Mouse (Mus musculus) myocyte (in vitro differentiated cells): Measurements from ENCODE around the gene Nmnat3. TPM values are rescaled to one million over a fixed set of nuclear protein-coding genes. Genes with fewer than 3 reads are reported as not detected.

Experiments
- H3K27me3 ChIP-seq: one replicate; pipeline ENCODE4 v1.6.1; 2011; ENCODE audit not compliant: control insufficient read depth, insufficient read depth, insufficient read length
- H3K36me3 ChIP-seq: one replicate; pipeline ENCODE4 v1.6.1; 2011; ENCODE audit not compliant: control insufficient read depth, insufficient read depth
- H3K4me2 ChIP-seq: one replicate; pipeline ENCODE4 v1.6.1; 2011; ENCODE audit warnings: low read depth, control low read depth
- H3K4me3 ChIP-seq: one replicate; pipeline ENCODE4 v1.5.1; 2011; ENCODE audit warnings: mild to moderate bottlenecking, control low read depth, moderate library complexity
- H3K79me2 ChIP-seq: one replicate; pipeline ENCODE4 v1.6.1; 2011; ENCODE audit not compliant: control insufficient read depth, insufficient read depth
- H3ac ChIP-seq: one replicate; pipeline ENCODE4 v1.6.1; 2011; ENCODE audit not compliant: control insufficient read depth, insufficient read length
- CEBPB ChIP-seq: IDR thresholded peaks from 2 replicates; pipeline ENCODE4 v1.6.1; 2011; ENCODE audit warnings: mild to moderate bottlenecking, moderate library complexity; ENCODE audit not compliant: poor library complexity, insufficient read depth, severe bottlenecking
- E2F4 ChIP-seq: IDR thresholded peaks from one replicate; pipeline ENCODE4 v1.6.1; 2011; ENCODE audit warnings: mild to moderate bottlenecking, control low read depth, moderate library complexity; ENCODE audit not compliant: insufficient read depth
- MAX ChIP-seq: IDR thresholded peaks from one replicate; pipeline ENCODE4 v1.6.1; 2011; ENCODE audit warnings: low read depth, mild to moderate bottlenecking, control low read depth
- MYOD1 ChIP-seq, 3 experiments: IDR thresholded peaks; one replicate each; pipeline ENCODE4 v1.6.1; 2011; ENCODE audit warnings: control low read depth in 2 of 3, low read depth in 2 of 3, mild to moderate bottlenecking in 2 of 3, moderate library complexity in 1 of 3; ENCODE audit not compliant: insufficient read length in 2 of 3, control insufficient read depth in 1 of 3
- MYOG ChIP-seq, 3 experiments: IDR thresholded peaks; one replicate each; pipeline ENCODE4 v1.6.1; 2011; ENCODE audit warnings: control low read depth in 2 of 3, low read depth in 2 of 3, mild to moderate bottlenecking in 2 of 3; ENCODE audit not compliant: insufficient read length in 2 of 3, control insufficient read depth in 1 of 3, insufficient read depth in 1 of 3
- POLR2A ChIP-seq: IDR thresholded peaks from one replicate; pipeline ENCODE4 v1.6.1; 2011; ENCODE audit warnings: low read depth, mild to moderate bottlenecking, control low read depth, moderate library complexity; ENCODE audit not compliant: insufficient read length
- POLR2AphosphoS2 ChIP-seq: IDR thresholded peaks from one replicate; pipeline ENCODE4 v1.6.1; 2011; ENCODE audit warnings: low read depth, control low read depth; ENCODE audit not compliant: insufficient read length
- REST ChIP-seq: IDR thresholded peaks from one replicate; pipeline ENCODE4 v1.6.1; 2011; ENCODE audit warnings: mild to moderate bottlenecking, control low read depth, moderate library complexity; ENCODE audit not compliant: insufficient read depth, insufficient read length
- SRF ChIP-seq: IDR thresholded peaks from one replicate; pipeline ENCODE4 v1.6.1; 2011; ENCODE audit warnings: low read depth; ENCODE audit not compliant: control insufficient read depth, insufficient read length
- TCF12 ChIP-seq: IDR thresholded peaks from one replicate; pipeline ENCODE4 v1.6.1; 2011; ENCODE audit warnings: mild to moderate bottlenecking, control low read depth; ENCODE audit not compliant: poor library complexity, insufficient read depth, severe bottlenecking
- TCF3 ChIP-seq: IDR thresholded peaks from one replicate; pipeline ENCODE4 v1.6.1; 2011; ENCODE audit warnings: low read depth, control low read depth; ENCODE audit not compliant: insufficient read length
- USF1 ChIP-seq: IDR thresholded peaks from one replicate; pipeline ENCODE4 v1.6.1; 2011; ENCODE audit warnings: low read depth, mild to moderate bottlenecking, control low read depth, moderate library complexity
- polyA plus RNA-seq: library from polyadenylated mRNA; unstranded; fragments of >200 nt; fragmentation: generic; extraction: Trizol; gene quantifications from one replicate; pipeline ENCODE4 v1.2.1, GENCODE M21; 2012; ENCODE audit warnings: missing spikeins

Nmnat3 gene
- polyA plus RNA-seq, 1 experiment: 1.3 TPM

DNA sequence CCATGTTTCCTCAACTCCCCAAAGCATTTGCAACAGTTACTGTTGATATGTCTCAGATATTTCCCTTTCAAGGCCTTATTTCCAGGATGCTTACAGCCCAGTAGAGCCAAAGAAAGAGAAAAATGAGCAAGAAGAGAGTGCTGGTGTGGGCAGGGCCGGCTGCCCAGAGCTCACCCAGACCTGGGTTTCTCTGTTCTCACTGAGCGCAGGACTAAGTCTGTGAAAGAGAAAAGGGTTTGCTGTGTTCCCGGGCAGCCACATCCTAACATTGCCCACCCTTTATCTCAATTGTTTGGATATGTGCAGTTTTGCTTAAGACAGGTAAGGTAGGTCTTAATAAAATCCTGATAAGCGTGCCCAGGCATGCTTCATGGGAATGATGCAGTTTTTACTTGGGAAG is 92.5 kb downstream of the Nmnat3 start:
- H3K4me3 ChIP-seq: no peak overlapping the region
- H3K27me3 ChIP-seq: no peaks in the 10 kb centered on the region
- no peaks in the 10 kb centered on the region for H3K36me3 ChIP-seq
- H3ac ChIP-seq: no peak overlapping the region
- H3K79me2 ChIP-seq: no peaks in the 10 kb centered on the region
- no peak overlapping the region for H3K4me2 ChIP-seq
- no peak for TF ChIP-seq E2F4
- no peak for TF ChIP-seq MYOD1 (IDR thresholded peaks at IDR 0.05; ENCODE audit: control insufficient read depth in 1 of 3, insufficient read length in 2 of 3, low read depth in 2 of 3)
- no peak for TF ChIP-seq MAX
- no peak for TF ChIP-seq CEBPB
- no peak for TF ChIP-seq POLR2AphosphoS2
- no peak for TF ChIP-seq TCF12
- TF ChIP-seq USF1: no peak
- TF ChIP-seq SRF: no peak

- TF ChIP-seq MYOG (IDR thresholded peaks at IDR 0.05; ENCODE audit: control insufficient read depth in 1 of 3, insufficient read depth in 1 of 3, insufficient read length in 2 of 3, low read depth in 2 of 3): no peak
- TF ChIP-seq CEBPB: no peak
- no peak for TF ChIP-seq USF1
- TF ChIP-seq POLR2AphosphoS2: no peak
- TF ChIP-seq MYOD1 (IDR thresholded peaks at IDR 0.05; ENCODE audit: control insufficient read depth in 1 of 3, insufficient read length in 2 of 3, low read depth in 2 of 3): no peak
- TF ChIP-seq TCF12: no peak
- no peak for TF ChIP-seq E2F4
- no peak for TF ChIP-seq MAX
- TF ChIP-seq POLR2A: no peak
- TF ChIP-seq TCF3: no peak
- TF ChIP-seq REST: no peak
- no peak for TF ChIP-seq SRF
- no peak overlapping the region for H3K4me2 ChIP-seq
- H3K36me3 ChIP-seq: no peaks in the 10 kb centered on the region
- H3ac ChIP-seq: no peak overlapping the region
- H3K79me2 ChIP-seq: no peaks in the 10 kb centered on the region
- no peaks in the 10 kb centered on the region for H3K27me3 ChIP-seq
- H3K4me3 ChIP-seq: no peak overlapping the region
Observed at GRCm38 (mm10) chr9:98380593-98380992, 93.4 kb downstream of the Nmnat3 start.

DNA sequence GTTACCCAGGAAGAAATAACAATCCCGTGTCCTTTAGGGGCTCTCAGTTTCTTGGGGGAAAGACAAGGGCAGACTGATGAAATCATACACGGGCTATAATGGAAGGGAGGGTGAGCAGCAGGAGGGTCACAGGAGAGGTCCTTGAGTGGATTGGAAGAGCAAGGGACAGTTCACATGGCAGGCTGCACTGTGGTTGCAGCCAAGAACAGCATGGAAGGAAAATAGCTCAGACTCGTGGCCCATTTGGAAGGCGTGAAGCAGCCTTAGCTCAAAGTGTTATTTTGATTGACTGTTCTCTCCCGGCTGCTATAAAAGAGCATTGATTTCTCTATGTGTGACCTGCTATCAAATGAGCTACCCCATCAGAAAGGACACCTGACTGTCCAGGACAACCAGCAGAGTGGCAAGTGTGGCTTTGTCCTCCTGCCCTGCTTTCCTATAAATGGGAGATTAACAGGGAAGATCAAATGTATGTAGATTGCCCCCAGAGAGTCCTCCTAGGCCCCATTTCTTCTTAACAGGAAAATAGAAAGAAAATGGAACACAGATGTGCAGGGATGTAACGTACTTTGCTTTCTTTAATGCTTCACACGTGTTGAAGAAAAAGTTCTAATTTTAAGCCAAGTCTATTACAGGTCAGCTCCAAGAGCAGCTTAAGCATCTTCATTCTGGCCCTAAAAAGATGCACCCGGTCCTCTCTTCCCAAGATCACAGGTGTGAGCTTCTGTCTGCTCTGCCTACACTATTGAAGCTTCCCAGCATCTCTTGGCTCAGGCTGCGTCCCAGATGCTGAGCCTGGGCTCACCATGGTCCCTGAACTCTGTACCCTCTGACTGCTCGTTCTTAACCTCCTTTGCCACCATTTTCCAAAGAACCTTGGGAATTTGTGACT is 100.8 kb downstream of the Nmnat3 start:
- TF ChIP-seq POLR2AphosphoS2 (no peak), MYOD1 (IDR thresholded peaks at IDR 0.05; ENCODE audit: control insufficient read depth in 1 of 3, insufficient read length in 2 of 3, low read depth in 2 of 3) (no peak), E2F4 (no peak), CEBPB (no peak), MYOG (IDR thresholded peaks at IDR 0.05; ENCODE audit: control insufficient read depth in 1 of 3, insufficient read depth in 1 of 3, insufficient read length in 2 of 3, low read depth in 2 of 3) (no peak), REST (no peak), POLR2A (no peak), SRF (no peak), TCF12 (no peak)
- Histone ChIP-seq H3K36me3 (no peaks in the 10 kb centered on the region), H3ac (no peak overlapping the region), H3K4me2 (no peak overlapping the region), H3K79me2 (no peaks in the 10 kb centered on the region), H3K27me3 (no peaks in the 10 kb centered on the region), H3K4me3 (no peak overlapping the region)

GRCm38 (mm10) chr9:98388633-98388965 is 101.4 kb downstream of the Nmnat3 start:
- Histone ChIP-seq H3ac (no peak overlapping the region), H3K27me3 (no peaks in the 10 kb centered on the region), H3K36me3 (no peaks in the 10 kb centered on the region), H3K4me3 (no peak overlapping the region), H3K79me2 (no peaks in the 10 kb centered on the region), H3K4me2 (no peak overlapping the region)
- TF ChIP-seq SRF (no peak), USF1 (no peak), E2F4 (no peak), MAX (no peak), TCF12 (no peak), POLR2A (no peak), TCF3 (no peak), POLR2AphosphoS2 (no peak), MYOG (IDR thresholded peaks at IDR 0.05; ENCODE audit: control insufficient read depth in 1 of 3, insufficient read depth in 1 of 3, insufficient read length in 2 of 3, low read depth in 2 of 3) (no peak), REST (no peak), MYOD1 (IDR thresholded peaks at IDR 0.05; ENCODE audit: control insufficient read depth in 1 of 3, insufficient read length in 2 of 3, low read depth in 2 of 3) (no peak), CEBPB (no peak)
